Mouse (Mus musculus) cortical plate, adult 2 months (tissue): Measurements from ENCODE around the gene Flnb.

Experiments used
- CTCF ChIP-seq: fragments of 200-500 bp; IDR thresholded peaks from 2 replicates; pipeline ENCODE4 v1.5.1; 2011; ENCODE audit warnings: mild to moderate bottlenecking, control low read depth, low read length; ENCODE audit not compliant: insufficient read depth; ENCODE audit errors: extremely low read depth
- POLR2A ChIP-seq: fragments of 200-500 bp; IDR thresholded peaks from 2 replicates; pipeline ENCODE4 v1.6.1; 2011; ENCODE audit warnings: mild to moderate bottlenecking, low read length, control low read depth; ENCODE audit not compliant: insufficient read depth; ENCODE audit errors: extremely low read depth

DNA sequence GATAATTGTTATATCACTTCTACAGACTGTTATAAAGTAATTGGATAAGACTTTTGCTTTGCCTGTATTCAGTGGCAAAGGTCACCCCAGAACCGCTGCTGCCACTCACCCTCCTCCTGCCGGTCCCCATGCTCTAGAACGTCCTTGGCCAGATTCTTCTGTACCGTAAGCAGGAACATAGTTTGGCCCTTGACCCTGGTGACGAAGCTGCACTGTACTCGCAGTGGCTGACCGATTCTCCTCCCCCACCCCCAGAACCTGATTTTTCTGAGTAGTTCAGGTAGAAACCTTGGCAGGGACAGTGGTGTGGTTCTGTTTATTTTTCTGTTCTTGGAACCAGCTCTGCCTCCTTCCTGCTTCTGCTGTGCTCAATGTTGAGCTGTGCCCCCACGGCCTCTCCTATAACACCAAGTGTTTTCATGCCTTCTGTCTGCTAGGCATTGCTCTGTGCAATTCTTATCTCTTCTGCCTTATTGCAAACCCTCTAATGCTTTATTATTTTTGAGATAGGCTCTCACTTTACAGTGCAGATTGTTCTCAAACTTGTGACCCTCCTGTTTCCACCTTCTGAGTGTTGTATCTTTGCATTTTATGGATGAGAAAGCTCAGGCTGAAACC is 7.0 kb downstream of the Flnb start:
- no peak for TF ChIP-seq POLR2A
- TF ChIP-seq CTCF: no peak
